Mouse (Mus musculus) hindbrain, embryonic 11.5 days (tissue): ENCODE data around the gene Cd96. TPM values are rescaled to one million over a fixed set of nuclear protein-coding genes. Genes with fewer than 3 reads are reported as not detected.

Experiments
- ATAC-seq: fragments of 200-750 bp; cut with Nextera tagmentation; 2 replicates; pipeline ENCODE4 v1.8.0; 2017; ENCODE audit warnings: mild to moderate bottlenecking, moderate TSS enrichment, moderate library complexity; ENCODE audit not compliant: low FRiP score
- DNase-seq: peaks from one replicate; pipeline ENCODE4 v3.0.0-alpha.2; 2015; ENCODE audit warnings: low spot score
- H3K27ac ChIP-seq: fragments of 300-500 bp; sonication (generic); 2 replicates; pipeline ENCODE4 v1.5.1; 2014; ENCODE audit warnings: mild to moderate bottlenecking, low read depth, low read length
- H3K27me3 ChIP-seq: fragments of 300-500 bp; sonication (generic); 2 replicates; pipeline ENCODE4 v1.6.1; 2014; ENCODE audit warnings: mild to moderate bottlenecking, low read length, moderate library complexity, mixed read lengths; ENCODE audit not compliant: control insufficient read depth, insufficient read depth
- H3K36me3 ChIP-seq: fragments of 300-500 bp; sonication (generic); 2 replicates; pipeline ENCODE4 v1.6.1; 2014; ENCODE audit warnings: mild to moderate bottlenecking, low read length, moderate library complexity, mixed read lengths; ENCODE audit not compliant: control insufficient read depth, insufficient read depth
- H3K4me1 ChIP-seq: fragments of 300-500 bp; sonication (generic); replicated peaks from 2 replicates; pipeline ENCODE4 v1.6.1; 2014; ENCODE audit warnings: low read length, mixed read lengths; ENCODE audit not compliant: control insufficient read depth, insufficient read depth
- H3K4me2 ChIP-seq: fragments of 300-500 bp; sonication (generic); replicated peaks from 2 replicates; pipeline ENCODE4 v1.6.1; 2014; ENCODE audit warnings: mild to moderate bottlenecking, low read depth, low read length
- H3K4me3 ChIP-seq: fragments of 300-500 bp; sonication (generic); 2 replicates; pipeline ENCODE4 v1.5.1; 2014; ENCODE audit warnings: low read depth, low read length
- H3K9ac ChIP-seq: fragments of 300-500 bp; sonication (generic); 2 replicates; pipeline ENCODE4 v1.6.1; 2014; ENCODE audit warnings: low read depth, low read length
- H3K9me3 ChIP-seq: fragments of 300-500 bp; sonication (generic); 2 replicates; pipeline ENCODE4 v1.6.1; 2016; ENCODE audit warnings: low read length; ENCODE audit not compliant: control insufficient read depth
- WGBS: fragments of 180-500 bp; shearing (Covaris S2); extraction: QIAGEN DNeasy Blood & Tissue Kit; methylation state at CpG from one replicate; pipeline ENCODE4 v1.1.7; 2014; 5-methylcytosine and 5-hydroxymethylcytosine counted together
- polyA plus RNA-seq: library from polyadenylated mRNA; unstranded; fragments of >200 nt; fragmentation: Nextera tagmentation; extraction: Ambion mirVana; gene quantifications from 2 replicates; pipeline ENCODE4 v1.2.1, GENCODE M21; 2014

The Cd96 gene
- polyA plus RNA-seq, 1 experiment from 2014 or later, result 0.08 TPM

GRCm38 (mm10) chr16:46008766-46009165 lies 111.3 kb downstream of the Cd96 start:
- no peaks in the 10 kb centered on the region for H3K9me3 ChIP-seq
- no peaks in the 10 kb centered on the region for H3K36me3 ChIP-seq
- DNase-seq (no peak), ATAC-seq (no peak)
- no peak overlapping the region for H3K27ac ChIP-seq
- no peak overlapping the region for H3K9ac ChIP-seq
- no peaks in the 10 kb centered on the region for H3K27me3 ChIP-seq
- 0 out of 2 replicates have a peak, but pooled peaks cover 3% of the 10 kb centered on the region for H3K4me1 ChIP-seq
- WGBS, result 73% methylated on average over 3 of the region's 3 CpGs
- H3K4me3 ChIP-seq, result no peak overlapping the region
- H3K4me2 ChIP-seq, result no peak overlapping the region; the same call in 1 of the 2 replicates

GRCm38 (mm10) chr16:46008036-46008605 lies 111.9 kb downstream of the Cd96 start:
- Histone ChIP-seq H3K4me1 (0 out of 2 replicates have a peak, but pooled peaks cover 3% of the 10 kb centered on the region), H3K9me3 (no peaks in the 10 kb centered on the region), H3K27me3 (no peaks in the 10 kb centered on the region), H3K27ac (no peak overlapping the region), H3K4me3 (no peak overlapping the region), H3K4me2 (no peak overlapping the region), H3K36me3 (no peaks in the 10 kb centered on the region), H3K9ac (no peak overlapping the region)
- DNase-seq (no peak), ATAC-seq (no peak)
- 82% methylated on average over 5 of the region's 5 CpGs for WGBS

GRCm38 (mm10) chr16:46006261-46006660 lies 113.8 kb downstream of the Cd96 start:
- no peaks in the 10 kb centered on the region for H3K27me3 ChIP-seq
- no peak overlapping the region for H3K27ac ChIP-seq
- ATAC-seq (no peak), DNase-seq (no peak)
- H3K4me1 ChIP-seq, result 0 out of 2 replicates have a peak, but pooled peaks cover 3% of the 10 kb centered on the region
- WGBS, result 85% methylated on average over 10 of the region's 10 CpGs
- no peak overlapping the region for H3K4me2 ChIP-seq
- no peak overlapping the region for H3K9ac ChIP-seq
- H3K36me3 ChIP-seq, result no peaks in the 10 kb centered on the region
- H3K4me3 ChIP-seq, result no peak overlapping the region
- H3K9me3 ChIP-seq, result no peaks in the 10 kb centered on the region

GRCm38 (mm10) chr16:46001550-46002166 lies 118.4 kb downstream of the Cd96 start:
- H3K9me3 ChIP-seq, result no peaks in the 10 kb centered on the region
- no peak overlapping the region for H3K27ac ChIP-seq
- no peak overlapping the region for H3K4me3 ChIP-seq
- no peaks in the 10 kb centered on the region for H3K4me1 ChIP-seq
- no peak overlapping the region for H3K9ac ChIP-seq
- H3K27me3 ChIP-seq, result no peaks in the 10 kb centered on the region
- ATAC-seq (no peak), DNase-seq (no peak)
- no peaks in the 10 kb centered on the region for H3K36me3 ChIP-seq
- H3K4me2 ChIP-seq, result no peak overlapping the region
- WGBS, result 88% methylated on average over 10 of the region's 10 CpGs

- H3K4me2 ChIP-seq, result no peak overlapping the region
- DNase-seq (no peak), ATAC-seq (no peak)
- H3K27ac ChIP-seq, result no peak overlapping the region
- H3K4me3 ChIP-seq, result no peak overlapping the region
- no peaks in the 10 kb centered on the region for H3K27me3 ChIP-seq
- no peaks in the 10 kb centered on the region for H3K4me1 ChIP-seq
- 77% methylated on average over 3 of the region's 3 CpGs for WGBS
- H3K9ac ChIP-seq, result no peak overlapping the region
- H3K36me3 ChIP-seq, result no peaks in the 10 kb centered on the region
- H3K9me3 ChIP-seq, result no peaks in the 10 kb centered on the region
Measured at GRCm38 (mm10) chr16:46000976-46001375, 119.1 kb downstream of the Cd96 start.

- peak; percentile 49 for DNase-seq
- Histone ChIP-seq H3K4me3 (no peak overlapping the region), H3K4me1 (no peaks in the 10 kb centered on the region), H3K36me3 (no peaks in the 10 kb centered on the region), H3K9me3 (no peaks in the 10 kb centered on the region), H3K27me3 (no peaks in the 10 kb centered on the region), H3K27ac (no peak overlapping the region), H3K4me2 (no peak overlapping the region), H3K9ac (no peak overlapping the region)
- ATAC-seq, result peak; percentile 87
- 49% methylated on average over 10 of the region's 10 CpGs for WGBS
Measured at GRCm38 (mm10) chr16:45999374-46000191, 120.5 kb downstream of the Cd96 start.

- H3K4me3 ChIP-seq, result no peak overlapping the region
- DNase-seq (no peak), ATAC-seq (no peak)
- H3K27ac ChIP-seq, result no peak overlapping the region
- no peaks in the 10 kb centered on the region for H3K9me3 ChIP-seq
- no peaks in the 10 kb centered on the region for H3K27me3 ChIP-seq
- no peak overlapping the region for H3K4me2 ChIP-seq
- 76% methylated on average over 7 of the region's 7 CpGs for WGBS
- no peaks in the 10 kb centered on the region for H3K4me1 ChIP-seq
- H3K9ac ChIP-seq, result no peak overlapping the region
- H3K36me3 ChIP-seq, result no peaks in the 10 kb centered on the region
Measured at GRCm38 (mm10) chr16:45998231-45998630, 121.8 kb downstream of the Cd96 start.

- Histone ChIP-seq H3K9me3 (no peaks in the 10 kb centered on the region), H3K36me3 (no peaks in the 10 kb centered on the region), H3K9ac (no peak overlapping the region), H3K27me3 (no peaks in the 10 kb centered on the region), H3K4me1 (no peaks in the 10 kb centered on the region), H3K4me2 (no peak overlapping the region), H3K4me3 (no peak overlapping the region), H3K27ac (no peak overlapping the region)
- WGBS, result 50% methylated on average over 10 of the region's 10 CpGs
- DNase-seq (peak; percentile 46), ATAC-seq (no peak)
Measured at GRCm38 (mm10) chr16:45990901-45991676, 129.0 kb downstream of the Cd96 start.
